In the genomic region with DNA sequence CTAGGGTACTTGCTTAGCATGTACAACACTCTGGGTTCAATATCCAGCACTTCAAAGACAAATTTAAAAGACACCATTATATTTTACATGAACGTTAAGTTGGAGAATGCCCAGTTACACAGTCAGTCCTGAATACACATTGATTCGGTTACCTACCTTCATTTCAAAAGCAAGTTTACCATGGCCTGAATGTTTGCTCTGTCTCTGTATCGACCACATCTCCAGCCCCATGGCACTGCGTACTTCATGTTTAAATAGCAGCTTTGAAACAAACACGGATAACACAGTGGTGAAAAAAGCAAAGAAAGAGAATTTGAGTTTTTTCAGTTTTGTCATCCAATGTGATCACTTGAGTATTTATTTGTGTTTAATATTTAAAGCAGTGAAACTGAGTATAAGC, we compare ENCODE assay signal across 27 mouse cellular contexts.
DNase-seq lines count a peak whose midpoint lies in the region; ATAC-seq and TF ChIP-seq lines count a peak whose summit lies in the region.
"Had no signal": no experiment of that assay in that cellular context is flagged by ENCODE, and none has a peak within 500 bp of the region (broad histone marks: within the 10 kb centered on the region; RNA-seq: fewer than 3 reads in every experiment).

No protein-coding gene starts in this region.

- H3K27me3 ChIP-seq in liver, adult 2 months (ENCODE audit: control insufficient read depth, insufficient read depth, low read length) = no peaks in the 10 kb centered on the region
- H3K27me3 ChIP-seq in liver, embryonic 12.5 days (replicated peaks) = no peaks in the 10 kb centered on the region
- no peaks in the 10 kb centered on the region for H3K27me3 ChIP-seq in liver, embryonic 15.5 days
- H3K27me3 ChIP-seq: CH12.LX; embryonic facial prominence, embryonic 12.5 days; embryonic facial prominence, embryonic 15.5 days; forebrain, embryonic 12.5 days; forebrain, embryonic 15.5 days; heart, embryonic 12.5 days; heart, embryonic 15.5 days; hindbrain, embryonic 15.5 days; Patski had no signal

- no peak overlapping the region for H3K9ac ChIP-seq in liver, adult 2 months (ENCODE audit: low read depth, low read length)
- no peak overlapping the region for H3K9ac ChIP-seq in liver, embryonic 12.5 days
- H3K9ac ChIP-seq in liver, embryonic 15.5 days = no peak overlapping the region
- H3K9ac ChIP-seq: embryonic facial prominence, embryonic 12.5 days; embryonic facial prominence, embryonic 15.5 days; forebrain, embryonic 12.5 days; forebrain, embryonic 15.5 days; heart, embryonic 12.5 days; heart, embryonic 15.5 days; hindbrain, embryonic 15.5 days had no signal

- no peaks in the 10 kb centered on the region for H3K36me3 ChIP-seq in liver, adult 2 months (ENCODE audit: control insufficient read depth, insufficient read depth, low read length)
- no peaks in the 10 kb centered on the region for H3K36me3 ChIP-seq in liver, embryonic 12.5 days
- no peaks in the 10 kb centered on the region for H3K36me3 ChIP-seq in liver, embryonic 15.5 days (replicated peaks)
- H3K36me3 ChIP-seq: embryonic facial prominence, embryonic 12.5 days; embryonic facial prominence, embryonic 15.5 days; forebrain, embryonic 12.5 days; forebrain, embryonic 15.5 days; G1E; heart, embryonic 12.5 days; heart, embryonic 15.5 days; hindbrain, embryonic 15.5 days had no signal

- no peaks in the 10 kb centered on the region for H3K79me2 ChIP-seq in liver, adult 2 months (ENCODE audit: control insufficient read depth, insufficient read depth, low read length)

- no peak overlapping the region for H3K4me3 ChIP-seq in liver, adult 2 months (ENCODE audit: insufficient read depth, low read depth, low read length)
- no peak overlapping the region for H3K4me3 ChIP-seq in liver, embryonic 12.5 days
- no peak overlapping the region for H3K4me3 ChIP-seq in liver, embryonic 15.5 days (replicated peaks)
- H3K4me3 ChIP-seq: embryonic facial prominence, embryonic 12.5 days; embryonic facial prominence, embryonic 15.5 days; erythroblast, embryonic 14.5 days; forebrain, embryonic 12.5 days; forebrain, embryonic 15.5 days; heart, embryonic 12.5 days; heart, embryonic 15.5 days; hindbrain, embryonic 15.5 days had no signal

- H3K9me3 ChIP-seq in liver, embryonic 12.5 days (replicated peaks) = no peaks in the 10 kb centered on the region
- no peaks in the 10 kb centered on the region for H3K9me3 ChIP-seq in liver, embryonic 15.5 days (replicated peaks)
- H3K9me3 ChIP-seq: embryonic facial prominence, embryonic 12.5 days; embryonic facial prominence, embryonic 15.5 days; forebrain, embryonic 12.5 days; forebrain, embryonic 15.5 days; G1E; heart, embryonic 12.5 days; heart, embryonic 15.5 days; hindbrain, embryonic 15.5 days had no signal

- peak; percentile 95 for DNase-seq in liver, adult 2 months (ENCODE audit: extremely low read depth, low read depth, low spot score)
- no peak for DNase-seq in liver
- DNase-seq in ovary, adult 18-20 months (ENCODE audit: low spot score) = no peak
- DNase-seq in thymus, postnatal 36 days = no peak
- DNase-seq: adrenal gland, postnatal 10 days; adrenal gland, postnatal 36 days; B cell, adult 2 months; cerebellum, adult 18-20 months; cerebellum, adult 9-11 months; gastrocnemius, postnatal 25 days; heart, adult 18-20 months; heart, postnatal 10 days; heart, postnatal 36 days had no signal

- TF ChIP-seq CTCF in liver, adult 2 months (IDR thresholded peaks at IDR 0.05; ENCODE audit: low read depth, low read length) = no peak

- ATAC-seq in liver, embryonic 12.5 days = peak; percentile 58
- ATAC-seq in liver, embryonic 15.5 days (ENCODE audit: insufficient read depth) = peak; percentile 75
- no peak for ATAC-seq in erythroblast, adult 5-6 weeks (replicated peaks; ENCODE audit: low FRiP score, poor library complexity, severe bottlenecking)
- ATAC-seq: forebrain, embryonic 15.5 days; Patski had no signal

- H3K4me2 ChIP-seq in liver, embryonic 12.5 days = no peak overlapping the region
- no peak overlapping the region for H3K4me2 ChIP-seq in liver, embryonic 15.5 days
- H3K4me2 ChIP-seq: embryonic facial prominence, embryonic 12.5 days; embryonic facial prominence, embryonic 15.5 days; forebrain, embryonic 12.5 days; forebrain, embryonic 15.5 days; heart, embryonic 12.5 days; heart, embryonic 15.5 days; hindbrain, embryonic 15.5 days had no signal

- 28% methylated on average over 5 of the region's 5 CpGs for WGBS in liver, adult 2 months
- 65% methylated on average over 5 of the region's 5 CpGs for WGBS in liver, embryonic 12.5 days (ENCODE audit: insufficient replicate concordance)
- WGBS in liver, embryonic 15.5 days (ENCODE audit: insufficient replicate concordance) = 51% methylated on average over 5 of the region's 5 CpGs

- no peak overlapping the region for H3K27ac ChIP-seq in liver, adult 2 months (replicated peaks; ENCODE audit: insufficient read depth, low read depth, low read length)
- no peak overlapping the region for H3K27ac ChIP-seq in liver, embryonic 12.5 days
- peak overlapping the region; percentile 33; the same call in 1 of the 2 replicates for H3K27ac ChIP-seq in liver, embryonic 15.5 days (replicated peaks)
- H3K27ac ChIP-seq: embryonic facial prominence, embryonic 12.5 days; embryonic facial prominence, embryonic 15.5 days; forebrain, embryonic 12.5 days; forebrain, embryonic 15.5 days; heart, embryonic 15.5 days; hindbrain, embryonic 15.5 days had no signal

- TF ChIP-seq POLR2A in liver, adult 2 months (IDR thresholded peaks at IDR 0.05; ENCODE audit: extremely low read depth, insufficient read depth, low read length) = no peak

- H3K4me1 ChIP-seq in liver, adult 2 months (ENCODE audit: control insufficient read depth, insufficient read depth, low read length) = peaks cover 15% of the 10 kb centered on the region
- no peaks in the 10 kb centered on the region for H3K4me1 ChIP-seq in liver, embryonic 12.5 days
- H3K4me1 ChIP-seq in liver, embryonic 15.5 days (replicated peaks) = no peaks in the 10 kb centered on the region
- H3K4me1 ChIP-seq: embryonic facial prominence, embryonic 12.5 days; embryonic facial prominence, embryonic 15.5 days; heart, embryonic 12.5 days; heart, embryonic 15.5 days; hindbrain, embryonic 15.5 days had no signal
